Mouse (Mus musculus) lung, postnatal 4 days (tissue): Measurements from ENCODE around the gene Syndig1l.
A peak's percentile ranks its signal among the peaks of the same experiment; 100 is the strongest.

Experiments used
- DNase-seq, 2 experiments: peaks; one replicate each; pipeline ENCODE4 v3.0.0; 2021

The Syndig1l gene

GRCm38 (mm10) chr12:84671646-84672045 lies 27.0 kb downstream of the Syndig1l start:
- DNase-seq, result no peak

GRCm38 (mm10) chr12:84670555-84670954 lies 28.1 kb downstream of the Syndig1l start:
- peak in 1 of 2 experiments; percentile 17 for DNase-seq

- DNase-seq, result peak in 1 of 2 experiments; percentile 64
Measured at GRCm38 (mm10) chr12:84653912-84654311, 44.7 kb downstream of the Syndig1l start.

- DNase-seq, result no peak
Measured at GRCm38 (mm10) chr12:84650234-84650633, 48.4 kb downstream of the Syndig1l start.

GRCm38 (mm10) chr12:84640654-84641053 lies 58.0 kb downstream of the Syndig1l start, which contains the start of gene Vrtn:
Vrtn (plus strand) TSS chr12:84641019.
- no peak for DNase-seq

- DNase-seq, result no peak
Measured at GRCm38 (mm10) chr12:84640253-84640652, 58.4 kb downstream of the Syndig1l start.

GRCm38 (mm10) chr12:84631867-84632266 lies 66.8 kb downstream of the Syndig1l start:
- no peak for DNase-seq
